Mouse (Mus musculus) hindbrain, embryonic 14.5 days (tissue): Measurements from ENCODE around the gene Commd7. TPM values are rescaled to one million over a fixed set of nuclear protein-coding genes. Genes with fewer than 3 reads are reported as not detected.

Experiments used
- ATAC-seq: fragments of 200-750 bp; cut with Nextera tagmentation; 2 replicates; pipeline ENCODE4 v1.8.0; 2017; ENCODE audit warnings: moderate number of reproducible peaks, mild to moderate bottlenecking, moderate TSS enrichment, moderate library complexity; ENCODE audit not compliant: low FRiP score
- DNase-seq: peaks from one replicate; pipeline ENCODE4 v3.0.0-alpha.2; 2015; ENCODE audit warnings: low spot score
- H3K27ac ChIP-seq: fragments of 300-500 bp; sonication (generic); 2 replicates; pipeline ENCODE4 v1.5.1; 2014; ENCODE audit warnings: mild to moderate bottlenecking, moderate library complexity
- H3K27me3 ChIP-seq: fragments of 300-500 bp; sonication (generic); 2 replicates; pipeline ENCODE4 v1.6.1; 2014; ENCODE audit warnings: mild to moderate bottlenecking, low read length, mixed read lengths; ENCODE audit not compliant: control insufficient read depth, insufficient read depth
- H3K36me3 ChIP-seq: fragments of 300-500 bp; sonication (generic); replicated peaks from 2 replicates; pipeline ENCODE4 v1.6.1; 2014; ENCODE audit not compliant: control insufficient read depth, insufficient read depth
- H3K4me1 ChIP-seq: fragments of 300-500 bp; sonication (generic); replicated peaks from 2 replicates; pipeline ENCODE4 v1.6.1; 2014; ENCODE audit warnings: antibody characterized with exemption, low read length, mixed read lengths; ENCODE audit not compliant: control insufficient read depth, insufficient read depth
- H3K4me2 ChIP-seq: fragments of 300-500 bp; sonication (generic); replicated peaks from 2 replicates; pipeline ENCODE4 v1.6.1; 2014; ENCODE audit warnings: mild to moderate bottlenecking, moderate library complexity
- H3K4me3 ChIP-seq: fragments of 300-500 bp; sonication (generic); replicated peaks from 2 replicates; pipeline ENCODE4 v1.5.1; 2014; ENCODE audit warnings: mild to moderate bottlenecking, low read length
- H3K9ac ChIP-seq: fragments of 300-500 bp; sonication (generic); 2 replicates; pipeline ENCODE4 v1.6.1; 2014
- H3K9me3 ChIP-seq: fragments of 300-500 bp; sonication (generic); 2 replicates; pipeline ENCODE4 v1.6.1; 2016; ENCODE audit warnings: low read length; ENCODE audit not compliant: control insufficient read depth
- WGBS: fragments of 180-500 bp; shearing (Covaris S2); extraction: QIAGEN DNeasy Blood & Tissue Kit; methylation state at CpG from one replicate; pipeline ENCODE4 v1.1.7; 2014; 5-methylcytosine and 5-hydroxymethylcytosine counted together
- polyA plus RNA-seq: library from polyadenylated mRNA; unstranded; fragments of >200 nt; fragmentation: Nextera tagmentation; extraction: Ambion mirVana; gene quantifications from 2 replicates; pipeline ENCODE4 v1.2.1, GENCODE M21; 2014

The Commd7 gene
- polyA plus RNA-seq, 1 experiment from 2014 or later, result 78.6 TPM

DNA sequence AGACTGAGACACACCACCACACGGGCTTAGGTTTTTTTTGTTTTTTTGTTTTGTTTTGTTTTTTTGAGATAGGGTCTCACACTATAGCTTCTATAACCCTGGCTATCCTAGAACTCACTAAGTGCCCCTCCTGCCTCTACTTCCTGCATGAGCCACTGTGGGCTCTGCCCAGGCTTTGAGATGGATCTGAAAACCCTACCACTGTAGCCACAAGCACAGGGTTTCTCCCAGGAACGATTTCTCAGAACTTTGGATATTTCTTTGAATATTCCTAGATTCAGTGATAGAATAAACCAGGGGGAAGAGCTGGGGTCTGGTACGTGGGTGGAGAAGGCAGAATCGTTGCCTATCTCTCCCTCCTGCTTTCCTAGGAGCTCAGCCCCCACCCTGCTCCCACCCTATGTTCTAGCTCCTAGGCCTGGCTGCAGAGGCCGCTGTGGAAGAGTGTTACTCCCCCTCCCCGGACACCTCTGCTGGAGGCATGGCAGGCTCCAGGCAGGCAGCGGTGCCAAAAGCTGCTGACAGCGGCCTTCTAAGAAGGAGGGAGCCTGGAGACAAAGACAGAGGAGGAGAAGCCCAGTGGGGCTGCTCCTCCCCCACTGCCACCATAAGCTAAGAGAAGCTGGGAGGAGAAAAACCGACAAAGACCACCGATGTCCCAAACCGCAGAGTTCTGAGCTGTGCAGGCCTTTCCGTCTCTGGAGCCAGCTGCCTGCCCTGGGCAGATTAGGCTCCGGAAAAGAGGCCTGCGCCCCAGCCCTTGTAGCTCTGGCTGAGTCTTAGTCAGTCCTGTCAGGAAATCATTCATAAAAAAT, 21.9 kb downstream of the Commd7 start:
- 13% methylated on average over 14 of the region's 14 CpGs for WGBS

DNA sequence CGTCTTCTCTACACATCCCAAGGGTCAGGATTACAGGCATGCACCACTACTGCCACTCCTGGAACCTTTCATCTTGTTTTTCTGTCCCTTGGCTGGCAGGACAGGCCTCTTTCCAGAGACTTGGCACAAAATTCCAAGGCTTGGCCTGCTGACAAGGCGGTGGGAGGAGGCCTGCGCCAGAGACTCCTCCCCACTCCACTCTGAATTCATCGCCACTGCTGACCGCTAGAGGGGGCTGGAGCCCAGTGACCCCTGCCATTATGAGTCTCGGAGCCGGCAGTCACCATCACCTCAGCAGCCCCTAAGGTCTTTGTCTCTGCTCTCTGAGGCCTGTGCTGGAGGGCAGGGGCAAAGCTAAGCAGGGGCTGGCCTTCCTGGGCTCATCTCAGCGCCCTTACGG, 23.0 kb downstream of the Commd7 start:
- H3K36me3 ChIP-seq, result no peaks in the 10 kb centered on the region
- H3K9me3 ChIP-seq, result no peaks in the 10 kb centered on the region
- H3K4me1 ChIP-seq, result peaks cover 5% of the 10 kb centered on the region; the same call in 1 of the 2 replicates
- no peak overlapping the region for H3K4me2 ChIP-seq
- H3K27me3 ChIP-seq, result no peaks in the 10 kb centered on the region
- H3K9ac ChIP-seq, result no peak overlapping the region
- peak; percentile 81 for DNase-seq
- no peak overlapping the region for H3K27ac ChIP-seq
- peak; percentile 60 for ATAC-seq
- 8% methylated on average over 9 of the region's 9 CpGs for WGBS
- H3K4me3 ChIP-seq, result no peak overlapping the region

More for the DNA sequence above, 21.9 kb downstream of the Commd7 start:
- Histone ChIP-seq H3K9ac (peak overlapping the region; percentile 38), H3K27ac (peak overlapping the region; percentile 75), H3K4me3 (no peak overlapping the region), H3K36me3 (no peaks in the 10 kb centered on the region; the same call in 1 of the 2 replicates), H3K4me2 (no peak overlapping the region), H3K27me3 (no peaks in the 10 kb centered on the region), H3K9me3 (no peaks in the 10 kb centered on the region), H3K4me1 (peaks cover 5% of the 10 kb centered on the region; the same call in 1 of the 2 replicates)
- peak; percentile 55 for DNase-seq
- peak; percentile 47; the same call in 1 of the 2 replicates for ATAC-seq

DNA sequence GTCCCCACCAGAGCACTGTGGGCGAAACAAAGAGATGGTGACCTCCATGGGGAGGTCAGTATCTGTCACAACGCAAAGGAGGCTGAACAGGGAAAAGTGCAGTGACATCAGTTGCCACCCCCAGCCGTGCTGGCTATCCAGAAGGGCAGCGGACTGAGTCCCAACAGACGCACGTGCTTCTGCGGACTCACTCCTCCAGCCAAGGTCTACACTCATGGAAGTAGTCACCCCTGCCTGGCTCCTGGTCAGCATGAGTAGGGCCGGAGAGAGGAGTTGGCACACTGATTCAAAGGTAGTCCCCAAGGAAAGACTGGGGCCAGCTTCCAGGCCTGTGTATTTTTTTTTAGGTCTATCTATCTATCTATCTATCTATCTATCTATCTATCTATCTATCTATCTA, 23.5 kb downstream of the Commd7 start:
- H3K9ac ChIP-seq, result no peak overlapping the region
- H3K27me3 ChIP-seq, result no peaks in the 10 kb centered on the region
- H3K27ac ChIP-seq, result no peak overlapping the region
- H3K9me3 ChIP-seq, result no peaks in the 10 kb centered on the region
- H3K36me3 ChIP-seq, result no peaks in the 10 kb centered on the region
- H3K4me2 ChIP-seq, result no peak overlapping the region
- no peak for ATAC-seq
- 45% methylated on average over 8 of the region's 8 CpGs for WGBS
- no peak overlapping the region for H3K4me3 ChIP-seq
- peaks cover 5% of the 10 kb centered on the region; the same call in 1 of the 2 replicates for H3K4me1 ChIP-seq
- no peak for DNase-seq

- Histone ChIP-seq H3K9me3 (no peaks in the 10 kb centered on the region), H3K4me2 (no peak overlapping the region), H3K4me1 (peaks cover 5% of the 10 kb centered on the region; the same call in 1 of the 2 replicates), H3K27me3 (no peaks in the 10 kb centered on the region), H3K9ac (no peak overlapping the region), H3K4me3 (no peak overlapping the region), H3K27ac (no peak overlapping the region), H3K36me3 (no peaks in the 10 kb centered on the region)
- DNase-seq, result no peak
- WGBS, result 77% methylated on average over 13 of the region's 13 CpGs
- no peak for ATAC-seq
Measured at GRCm38 (mm10) chr2:153607870-153608515, 24.6 kb downstream of the Commd7 start.

- WGBS, result 85% methylated on average over 3 of the region's 3 CpGs
Measured at GRCm38 (mm10) chr2:153606421-153606820, 26.2 kb downstream of the Commd7 start.

GRCm38 (mm10) chr2:153603724-153604123, 28.9 kb downstream of the Commd7 start:
- Histone ChIP-seq H3K36me3 (no peaks in the 10 kb centered on the region), H3K27ac (no peak overlapping the region), H3K9me3 (no peaks in the 10 kb centered on the region), H3K4me1 (peaks cover 11% of the 10 kb centered on the region; the same call in 1 of the 2 replicates), H3K4me3 (no peak overlapping the region), H3K9ac (no peak overlapping the region), H3K27me3 (no peaks in the 10 kb centered on the region), H3K4me2 (no peak overlapping the region)
- DNase-seq (no peak), ATAC-seq (no peak)
- 38% methylated on average over 4 of the region's 4 CpGs for WGBS

More at GRCm38 (mm10) chr2:153606421-153606820, 26.2 kb downstream of the Commd7 start:
- H3K9ac ChIP-seq, result no peak overlapping the region
- no peak overlapping the region for H3K4me3 ChIP-seq
- no peaks in the 10 kb centered on the region for H3K27me3 ChIP-seq
- H3K4me1 ChIP-seq, result peaks cover 6% of the 10 kb centered on the region
- no peak overlapping the region for H3K4me2 ChIP-seq
- no peaks in the 10 kb centered on the region for H3K9me3 ChIP-seq
- no peak for DNase-seq
- no peaks in the 10 kb centered on the region for H3K36me3 ChIP-seq
- H3K27ac ChIP-seq, result no peak overlapping the region
- ATAC-seq, result no peak

DNA sequence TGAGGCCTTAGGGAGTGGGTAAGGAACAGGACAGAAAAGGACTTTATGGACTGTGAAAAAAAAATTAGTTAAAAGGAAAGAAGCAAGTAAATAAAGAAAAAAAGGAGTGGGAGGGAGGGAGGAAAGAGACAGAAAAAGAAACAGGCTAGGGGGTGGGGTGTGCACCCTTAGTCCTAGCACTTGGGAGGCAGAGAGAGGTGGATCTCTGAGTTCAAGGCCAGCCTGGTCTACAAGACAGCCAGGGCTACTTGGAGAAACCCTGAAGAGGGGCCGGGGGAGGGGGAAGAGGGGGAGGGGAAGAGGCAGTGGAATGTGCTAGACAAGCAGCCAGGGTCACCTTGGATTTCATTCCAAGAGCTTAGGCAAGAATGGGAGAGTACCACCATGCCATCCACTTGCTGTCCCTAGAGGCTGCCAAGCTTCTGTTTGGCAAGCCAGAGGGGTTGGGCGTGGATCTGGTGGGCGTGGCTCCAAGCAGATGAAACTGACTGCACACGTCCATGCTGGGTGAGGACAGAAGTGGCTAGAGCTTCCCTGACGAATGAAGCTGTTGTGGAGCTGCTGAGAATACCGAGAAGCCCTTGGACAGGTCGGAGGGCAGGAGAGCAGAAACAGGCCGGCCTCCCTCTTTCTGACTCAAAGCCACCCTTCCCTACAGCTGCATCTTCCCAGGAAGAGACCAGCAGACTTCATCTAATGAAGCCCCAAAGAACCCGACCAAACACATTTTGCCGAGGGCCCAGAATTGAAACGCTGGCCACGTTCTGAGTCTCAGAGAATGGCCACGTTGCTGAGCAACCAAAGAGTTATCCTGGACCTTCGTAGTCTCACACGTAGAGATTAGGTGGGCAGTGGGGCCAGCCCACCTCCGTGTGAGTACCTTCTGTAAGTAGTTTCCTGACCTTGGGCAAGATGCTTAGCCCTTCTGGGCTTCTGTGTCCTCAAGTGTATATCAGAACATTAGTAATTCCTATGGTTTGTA, 31.6 kb downstream of the Commd7 start:
- DNase-seq (peak; percentile 49), ATAC-seq (peak; percentile 15; the same call in 1 of the 2 replicates)
- WGBS, result 33% methylated on average over 16 of the region's 16 CpGs
- peaks cover 11% of the 10 kb centered on the region; the same call in 1 of the 2 replicates for H3K4me1 ChIP-seq
- H3K9ac ChIP-seq, result no peak overlapping the region
- H3K27me3 ChIP-seq, result no peaks in the 10 kb centered on the region
- H3K9me3 ChIP-seq, result no peaks in the 10 kb centered on the region
- H3K4me2 ChIP-seq, result peak overlapping the region; percentile 4; the same call in 1 of the 2 replicates
- no peak overlapping the region for H3K27ac ChIP-seq
- H3K36me3 ChIP-seq, result no peaks in the 10 kb centered on the region
- H3K4me3 ChIP-seq, result no peak overlapping the region

DNA sequence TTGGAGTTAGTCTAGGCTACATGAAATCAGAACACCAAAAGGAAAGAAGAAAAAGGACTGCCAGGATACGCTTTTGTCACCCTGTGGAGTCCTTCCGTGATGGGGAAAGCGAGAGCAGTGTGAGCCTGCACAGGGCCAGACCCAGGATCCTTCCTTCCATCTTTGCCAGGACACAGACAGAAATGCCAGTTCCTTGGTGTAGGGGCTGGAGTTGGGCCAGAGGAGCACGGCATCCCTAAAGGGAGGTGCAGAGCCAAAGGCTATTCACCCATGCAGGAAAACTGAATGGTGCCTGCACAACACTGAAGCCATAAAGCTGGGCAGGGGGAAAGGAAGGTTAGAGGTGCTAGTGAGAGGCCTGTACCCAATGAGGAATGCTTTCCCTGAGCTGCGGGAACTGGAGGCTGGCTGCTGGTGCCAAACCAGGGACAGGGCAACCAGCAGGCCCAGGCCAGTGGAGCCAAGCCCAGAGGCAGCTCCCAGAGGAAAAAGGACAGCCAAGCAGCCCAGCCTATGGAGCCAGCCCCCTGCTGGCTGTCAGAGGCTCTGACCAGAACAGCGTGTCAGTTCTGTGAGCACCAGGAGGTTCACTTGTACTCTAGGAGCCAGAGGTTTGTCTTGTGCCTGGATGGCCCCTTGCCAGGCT, 32.4 kb downstream of the Commd7 start:
- Histone ChIP-seq H3K9ac (no peak overlapping the region), H3K9me3 (no peaks in the 10 kb centered on the region), H3K36me3 (no peaks in the 10 kb centered on the region), H3K27me3 (no peaks in the 10 kb centered on the region), H3K4me1 (peaks cover 11% of the 10 kb centered on the region; the same call in 1 of the 2 replicates), H3K4me3 (no peak overlapping the region), H3K27ac (no peak overlapping the region), H3K4me2 (no peak overlapping the region)
- ATAC-seq, result peak; percentile 63; the same call in 1 of the 2 replicates
- DNase-seq, result peak; percentile 39
- 44% methylated on average over 6 of the region's 6 CpGs for WGBS
